Mouse (Mus musculus) erythroblast, embryonic 14.5 days (primary cell): Measurements from ENCODE around the gene Dennd1a. TPM values are rescaled to one million over a fixed set of nuclear protein-coding genes. Genes with fewer than 3 reads are reported as not detected.

Source experiments
- H3K27me3 ChIP-seq: 2 replicates; pipeline ENCODE4 v1.6.1; 2012; ENCODE audit warnings: inconsistent platforms; ENCODE audit not compliant: control insufficient read depth
- H3K36me3 ChIP-seq: 2 replicates; pipeline ENCODE4 v1.6.1; 2012; ENCODE audit warnings: mild to moderate bottlenecking, inconsistent platforms; ENCODE audit not compliant: control insufficient read depth
- H3K4me1 ChIP-seq: 2 replicates; pipeline ENCODE4 v1.6.1; 2012; ENCODE audit warnings: inconsistent platforms; ENCODE audit not compliant: control insufficient read depth
- H3K4me3 ChIP-seq: replicated peaks from 2 replicates; pipeline ENCODE3; 2012; ENCODE audit warnings: moderate library complexity, mild to moderate bottlenecking, inconsistent platforms
- H3K9me3 ChIP-seq: 2 replicates; pipeline ENCODE4 v1.6.1; 2012; ENCODE audit warnings: low read length, inconsistent platforms, mixed read lengths; ENCODE audit not compliant: control insufficient read depth
- GATA1 ChIP-seq: IDR thresholded peaks from 2 replicates; pipeline ENCODE4 v1.6.1; 2012; ENCODE audit warnings: low read length, inconsistent platforms, mixed read lengths
- TAL1 ChIP-seq: IDR thresholded peaks from 3 replicates; pipeline ENCODE4 v1.6.1; 2012; ENCODE audit warnings: low read length, inconsistent platforms, mixed read lengths
- polyA plus RNA-seq: library from polyadenylated mRNA; stranded (reverse); fragments of >175 nt; gene quantifications from 2 replicates; pipeline ENCODE4 v1.2.3, GENCODE M21; 2012

The Dennd1a gene
- polyA plus RNA-seq, 1 experiment: 10.7 TPM

GRCm38 (mm10) chr2:37881262-37881913 lies 405.8 kb downstream of the Dennd1a start:
- Histone ChIP-seq H3K9me3 (no peaks in the 10 kb centered on the region), H3K4me1 (no peaks in the 10 kb centered on the region), H3K27me3 (no peaks in the 10 kb centered on the region), H3K4me3 (no peak overlapping the region), H3K36me3 (no peaks in the 10 kb centered on the region)
- TF ChIP-seq TAL1: no peak

GRCm38 (mm10) chr2:37879697-37880096 lies 407.5 kb downstream of the Dennd1a start:
- Histone ChIP-seq H3K4me1 (no peaks in the 10 kb centered on the region), H3K4me3 (no peak overlapping the region), H3K27me3 (no peaks in the 10 kb centered on the region), H3K9me3 (no peaks in the 10 kb centered on the region), H3K36me3 (no peaks in the 10 kb centered on the region)
- no peak for TF ChIP-seq GATA1
- no peak for TF ChIP-seq TAL1

- no peaks in the 10 kb centered on the region for H3K4me1 ChIP-seq
- no peaks in the 10 kb centered on the region for H3K36me3 ChIP-seq
- H3K27me3 ChIP-seq: no peaks in the 10 kb centered on the region
- H3K4me3 ChIP-seq: no peak overlapping the region
- H3K9me3 ChIP-seq: no peaks in the 10 kb centered on the region
- TF ChIP-seq TAL1: no peak
- TF ChIP-seq GATA1: no peak
Measured at GRCm38 (mm10) chr2:37872791-37873190, 414.4 kb downstream of the Dennd1a start.

GRCm38 (mm10) chr2:37869628-37870027 lies 417.6 kb downstream of the Dennd1a start:
- Histone ChIP-seq H3K9me3 (no peaks in the 10 kb centered on the region), H3K27me3 (no peaks in the 10 kb centered on the region), H3K4me3 (no peak overlapping the region), H3K36me3 (no peaks in the 10 kb centered on the region), H3K4me1 (no peaks in the 10 kb centered on the region)
- TF ChIP-seq TAL1 (no peak), GATA1 (no peak)

- no peaks in the 10 kb centered on the region for H3K9me3 ChIP-seq
- no peaks in the 10 kb centered on the region for H3K36me3 ChIP-seq
- no peak overlapping the region for H3K4me3 ChIP-seq
- TF ChIP-seq TAL1 (no peak), GATA1 (no peak)
- no peaks in the 10 kb centered on the region for H3K27me3 ChIP-seq
- no peaks in the 10 kb centered on the region for H3K4me1 ChIP-seq
Measured at GRCm38 (mm10) chr2:37867387-37867786, 419.8 kb downstream of the Dennd1a start.

GRCm38 (mm10) chr2:37857472-37857871 lies 429.7 kb downstream of the Dennd1a start:
- Histone ChIP-seq H3K4me1 (no peaks in the 10 kb centered on the region), H3K36me3 (peaks cover 31% of the 10 kb centered on the region), H3K27me3 (no peaks in the 10 kb centered on the region), H3K9me3 (no peaks in the 10 kb centered on the region), H3K4me3 (no peak overlapping the region)
- no peak for TF ChIP-seq GATA1
- no peak for TF ChIP-seq TAL1

GRCm38 (mm10) chr2:37856955-37857354 lies 430.2 kb downstream of the Dennd1a start:
- H3K9me3 ChIP-seq: no peaks in the 10 kb centered on the region
- no peaks in the 10 kb centered on the region for H3K4me1 ChIP-seq
- H3K4me3 ChIP-seq: no peak overlapping the region
- TF ChIP-seq TAL1: no peak
- no peak for TF ChIP-seq GATA1
- peaks cover 35% of the 10 kb centered on the region for H3K36me3 ChIP-seq
- no peaks in the 10 kb centered on the region for H3K27me3 ChIP-seq

- H3K4me1 ChIP-seq: no peaks in the 10 kb centered on the region
- no peaks in the 10 kb centered on the region for H3K27me3 ChIP-seq
- no peak overlapping the region for H3K4me3 ChIP-seq
- H3K36me3 ChIP-seq: peaks cover 41% of the 10 kb centered on the region
- TF ChIP-seq GATA1 (no peak), TAL1 (no peak)
- H3K9me3 ChIP-seq: no peaks in the 10 kb centered on the region
Measured at GRCm38 (mm10) chr2:37855226-37855625, 432.0 kb downstream of the Dennd1a start.

- Histone ChIP-seq H3K4me3 (no peak overlapping the region), H3K36me3 (peaks cover 41% of the 10 kb centered on the region), H3K4me1 (no peaks in the 10 kb centered on the region), H3K27me3 (no peaks in the 10 kb centered on the region), H3K9me3 (no peaks in the 10 kb centered on the region)
- no peak for TF ChIP-seq GATA1
- no peak for TF ChIP-seq TAL1
Measured at GRCm38 (mm10) chr2:37853878-37854435, 433.2 kb downstream of the Dennd1a start.

- Histone ChIP-seq H3K36me3 (peaks cover 30% of the 10 kb centered on the region), H3K27me3 (no peaks in the 10 kb centered on the region), H3K4me3 (no peak overlapping the region), H3K4me1 (no peaks in the 10 kb centered on the region), H3K9me3 (no peaks in the 10 kb centered on the region)
- TF ChIP-seq GATA1: no peak
- no peak for TF ChIP-seq TAL1
Measured at GRCm38 (mm10) chr2:37850626-37851025, 436.6 kb downstream of the Dennd1a start.
